Mouse (Mus musculus) layer of hippocampus, postnatal 25 days (tissue): ENCODE results near the gene Zfand3. TPM values are rescaled to one million over a fixed set of nuclear protein-coding genes. Genes with fewer than 3 reads are reported as not detected.
A peak's percentile ranks its signal among the peaks of the same experiment; 100 is the strongest.

Source experiments
- DNase-seq, 2 experiments: peaks; one replicate each; pipeline ENCODE4 v3.0.0; 2022; ENCODE audit warnings: mixed read lengths in 2 of 2, low spot score in 1 of 2; ENCODE audit errors: extremely low spot score in 1 of 2
- total RNA-seq, 2 experiments: library from RNA; stranded (reverse); gene quantifications; 2 replicates each; pipeline ENCODE4 v1.2.3; 2021

Gene Zfand3
- total RNA-seq, 2 experiments from 2014 or later: 114 to 119 TPM

- no peak for DNase-seq
Observed at GRCm38 (mm10) chr17:29995986-29996385, 8.5 kb upstream of the Zfand3 start.

GRCm38 (mm10) chr17:29997726-29998125 is 6.8 kb upstream of the Zfand3 start:
- DNase-seq: no peak

- DNase-seq: no peak
Observed at GRCm38 (mm10) chr17:29998566-29999295, 5.8 kb upstream of the Zfand3 start.

- no peak for DNase-seq
Observed at GRCm38 (mm10) chr17:30005103-30005443, 540 bp downstream of the Zfand3 start.

GRCm38 (mm10) chr17:30005451-30005941 is 963 bp downstream of the Zfand3 start:
- DNase-seq: peak in 1 of 2 experiments; percentile 28

GRCm38 (mm10) chr17:30006877-30007276 is 2.3 kb downstream of the Zfand3 start:
- no peak for DNase-seq

GRCm38 (mm10) chr17:30007883-30008282 is 3.4 kb downstream of the Zfand3 start:
- DNase-seq: no peak

- no peak for DNase-seq
Observed at GRCm38 (mm10) chr17:30008392-30008791, 3.9 kb downstream of the Zfand3 start.

GRCm38 (mm10) chr17:30014660-30015059 is 10.1 kb downstream of the Zfand3 start:
- no peak for DNase-seq

- DNase-seq: no peak
Observed at GRCm38 (mm10) chr17:30018927-30019610, 14.5 kb downstream of the Zfand3 start.

- DNase-seq: no peak
Observed at GRCm38 (mm10) chr17:30019942-30020341, 15.4 kb downstream of the Zfand3 start.

- peak; percentile 45 to 87 for DNase-seq
Observed at GRCm38 (mm10) chr17:30024651-30025050, 20.1 kb downstream of the Zfand3 start.

GRCm38 (mm10) chr17:30026617-30027016 is 22.1 kb downstream of the Zfand3 start:
- no peak for DNase-seq

GRCm38 (mm10) chr17:30027343-30028029 is 23.0 kb downstream of the Zfand3 start:
- no peak for DNase-seq

GRCm38 (mm10) chr17:30029633-30030226 is 25.2 kb downstream of the Zfand3 start:
- DNase-seq: no peak

GRCm38 (mm10) chr17:30032796-30033195 is 28.3 kb downstream of the Zfand3 start:
- DNase-seq: no peak

GRCm38 (mm10) chr17:30033991-30034390 is 29.5 kb downstream of the Zfand3 start:
- DNase-seq: no peak

- no peak for DNase-seq
Observed at GRCm38 (mm10) chr17:30035216-30036005, 30.9 kb downstream of the Zfand3 start.

- DNase-seq: no peak
Observed at GRCm38 (mm10) chr17:30043163-30043822, 38.8 kb downstream of the Zfand3 start.

GRCm38 (mm10) chr17:30045181-30045580 is 40.6 kb downstream of the Zfand3 start:
- no peak for DNase-seq
